Mouse (Mus musculus) liver, adult 2 months (tissue): ENCODE data around the gene Kcnk10. TPM values are rescaled to one million over a fixed set of nuclear protein-coding genes. Genes with fewer than 3 reads are reported as not detected.

Experiments
- DNase-seq: peaks from one replicate; pipeline ENCODE4 v3.0.0-alpha.2; 2011; ENCODE audit warnings: low read depth, low spot score; ENCODE audit errors: extremely low read depth
- H3K27ac ChIP-seq: fragments of 200-500 bp; replicated peaks from 2 replicates; pipeline ENCODE4 v1.5.1; 2012; ENCODE audit warnings: low read depth, mild to moderate bottlenecking, control low read depth, inconsistent platforms, low read length; ENCODE audit not compliant: insufficient read depth
- H3K27me3 ChIP-seq: fragments of 200-500 bp; 2 replicates; pipeline ENCODE4 v1.6.1; 2012; ENCODE audit warnings: mild to moderate bottlenecking, moderate library complexity, low read length, inconsistent platforms; ENCODE audit not compliant: control insufficient read depth, insufficient read depth
- H3K36me3 ChIP-seq: fragments of 200-500 bp; 2 replicates; pipeline ENCODE4 v1.6.1; 2012; ENCODE audit warnings: low read length, inconsistent platforms; ENCODE audit not compliant: control insufficient read depth, insufficient read depth
- H3K4me1 ChIP-seq: fragments of 200-500 bp; 2 replicates; pipeline ENCODE4 v1.6.1; 2011; ENCODE audit warnings: low read length; ENCODE audit not compliant: control insufficient read depth, insufficient read depth
- H3K4me3 ChIP-seq: fragments of 200-500 bp; 2 replicates; pipeline ENCODE4 v1.5.1; 2011; ENCODE audit warnings: low read depth, mild to moderate bottlenecking, control low read depth, low read length, moderate library complexity; ENCODE audit not compliant: insufficient read depth
- H3K79me2 ChIP-seq: fragments of 200-500 bp; 2 replicates; pipeline ENCODE4 v1.6.1; 2012; ENCODE audit warnings: inconsistent platforms, mild to moderate bottlenecking, low read length, moderate library complexity; ENCODE audit not compliant: control insufficient read depth, insufficient read depth
- H3K9ac ChIP-seq: fragments of 200-500 bp; 2 replicates; pipeline ENCODE4 v1.6.1; 2012; ENCODE audit warnings: low read depth, mild to moderate bottlenecking, control low read depth, inconsistent platforms, low read length
- CTCF ChIP-seq: fragments of 200-500 bp; IDR thresholded peaks from 2 replicates; pipeline ENCODE4 v1.5.1; 2011; ENCODE audit warnings: low read depth, low read length, control low read depth
- POLR2A ChIP-seq: fragments of 200-500 bp; IDR thresholded peaks from 2 replicates; pipeline ENCODE4 v1.6.1; 2011; ENCODE audit warnings: low read length, control low read depth; ENCODE audit not compliant: insufficient read depth; ENCODE audit errors: extremely low read depth
- WGBS: fragments of 180-500 bp; shearing (Covaris S2); methylation state at CpG from one replicate; pipeline ENCODE4 v1.1.7; 2018; 5-methylcytosine and 5-hydroxymethylcytosine counted together
- polyA plus RNA-seq: library from polyadenylated mRNA; depleted of rRNA; stranded (reverse); fragments of >200 nt; gene quantifications from 2 replicates; pipeline ENCODE4 v1.2.3, GENCODE M21; 2012
- total RNA-seq: library from RNA; depleted of rRNA; stranded (reverse); fragments of >200 nt; gene quantifications from 2 replicates; pipeline ENCODE4 v1.2.3, GENCODE M21; 2014

Gene Kcnk10
- total and polyA plus RNA-seq, 2 experiments = 0.49 to 1.1 TPM

DNA sequence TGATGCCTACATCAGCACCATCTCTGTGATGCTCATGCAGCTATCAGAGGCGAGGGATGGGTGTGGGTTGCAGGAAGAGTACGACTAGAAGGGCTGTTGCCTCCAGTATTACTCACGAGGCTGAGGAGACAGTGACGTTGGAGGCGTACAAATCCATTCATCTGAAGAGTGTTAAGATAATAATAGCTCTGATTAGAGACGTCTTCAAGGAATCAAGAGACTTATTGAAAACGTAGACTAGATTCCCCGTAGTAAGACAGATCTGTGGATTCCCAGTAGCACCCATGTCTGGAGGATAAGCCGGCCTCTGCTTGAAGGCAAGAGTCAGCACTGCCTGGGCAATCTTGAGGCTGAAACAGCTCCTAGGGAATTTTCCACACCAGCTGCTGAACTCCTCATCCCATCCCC lies 42.6 kb downstream of the Kcnk10 start:
- WGBS = 85% methylated on average over 9 of the region's 9 CpGs

DNA sequence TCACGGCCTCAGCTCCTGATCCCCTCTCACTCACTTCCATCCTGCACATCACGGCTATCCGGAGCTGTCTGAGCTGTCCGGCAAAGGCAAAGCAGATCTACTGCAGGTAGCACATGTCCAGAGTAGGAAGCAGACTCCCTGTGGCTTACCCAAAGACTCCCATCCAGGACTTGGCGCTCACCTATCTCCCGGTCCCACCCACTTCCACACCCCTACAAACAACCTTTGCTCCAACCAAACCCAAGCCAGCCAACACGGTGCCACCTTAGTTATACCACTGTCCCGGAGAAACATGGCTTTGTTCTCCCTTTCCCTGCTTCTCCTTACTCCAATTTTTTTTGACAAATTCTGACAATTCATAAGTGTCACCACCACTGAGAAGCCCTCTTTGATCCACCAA lies 49.5 kb downstream of the Kcnk10 start:
- DNase-seq = peak; percentile 77
- Histone ChIP-seq H3K36me3 (no peaks in the 10 kb centered on the region), H3K27me3 (no peaks in the 10 kb centered on the region), H3K27ac (no peak overlapping the region), H3K9ac (no peak overlapping the region), H3K4me1 (peaks cover 6% of the 10 kb centered on the region; the same call in 1 of the 2 replicates), H3K79me2 (no peaks in the 10 kb centered on the region), H3K4me3 (no peak overlapping the region)
- TF ChIP-seq POLR2A = no peak
- no peak for TF ChIP-seq CTCF
- WGBS = 57% methylated on average over 8 of the region's 8 CpGs

More for the DNA sequence above, 42.6 kb downstream of the Kcnk10 start:
- Histone ChIP-seq H3K27ac (no peak overlapping the region), H3K4me1 (no peaks in the 10 kb centered on the region), H3K9ac (no peak overlapping the region), H3K79me2 (no peaks in the 10 kb centered on the region), H3K36me3 (no peaks in the 10 kb centered on the region), H3K27me3 (no peaks in the 10 kb centered on the region), H3K4me3 (no peak overlapping the region)
- DNase-seq = no peak
- TF ChIP-seq POLR2A = no peak
- no peak for TF ChIP-seq CTCF

DNA sequence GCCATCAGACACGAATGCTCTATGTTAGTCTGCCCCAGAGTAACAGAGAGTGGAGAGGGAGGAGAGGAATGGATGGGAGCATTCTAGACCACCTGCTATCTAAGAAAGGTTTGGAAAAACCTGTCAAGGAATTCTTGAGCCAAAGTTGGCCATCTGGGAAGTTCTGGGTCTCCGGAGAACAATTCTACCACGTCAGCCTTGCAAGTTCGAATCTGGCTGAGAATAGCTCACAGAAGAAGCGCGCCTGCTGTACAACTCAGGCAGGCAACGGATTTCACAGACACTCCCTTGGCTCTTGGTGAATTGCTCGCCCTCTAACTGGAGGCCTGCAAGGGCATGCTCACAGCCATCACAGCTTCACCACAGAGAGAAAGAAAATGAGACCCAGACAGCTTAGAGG lies 52.7 kb downstream of the Kcnk10 start:
- Histone ChIP-seq H3K9ac (no peak overlapping the region), H3K4me1 (peaks cover 14% of the 10 kb centered on the region), H3K27ac (no peak overlapping the region; the same call in 1 of the 2 replicates), H3K27me3 (no peaks in the 10 kb centered on the region), H3K36me3 (no peaks in the 10 kb centered on the region), H3K79me2 (no peaks in the 10 kb centered on the region), H3K4me3 (no peak overlapping the region)
- DNase-seq = no peak
- no peak for TF ChIP-seq CTCF
- no peak for TF ChIP-seq POLR2A
- 82% methylated on average over 8 of the region's 8 CpGs for WGBS

DNA sequence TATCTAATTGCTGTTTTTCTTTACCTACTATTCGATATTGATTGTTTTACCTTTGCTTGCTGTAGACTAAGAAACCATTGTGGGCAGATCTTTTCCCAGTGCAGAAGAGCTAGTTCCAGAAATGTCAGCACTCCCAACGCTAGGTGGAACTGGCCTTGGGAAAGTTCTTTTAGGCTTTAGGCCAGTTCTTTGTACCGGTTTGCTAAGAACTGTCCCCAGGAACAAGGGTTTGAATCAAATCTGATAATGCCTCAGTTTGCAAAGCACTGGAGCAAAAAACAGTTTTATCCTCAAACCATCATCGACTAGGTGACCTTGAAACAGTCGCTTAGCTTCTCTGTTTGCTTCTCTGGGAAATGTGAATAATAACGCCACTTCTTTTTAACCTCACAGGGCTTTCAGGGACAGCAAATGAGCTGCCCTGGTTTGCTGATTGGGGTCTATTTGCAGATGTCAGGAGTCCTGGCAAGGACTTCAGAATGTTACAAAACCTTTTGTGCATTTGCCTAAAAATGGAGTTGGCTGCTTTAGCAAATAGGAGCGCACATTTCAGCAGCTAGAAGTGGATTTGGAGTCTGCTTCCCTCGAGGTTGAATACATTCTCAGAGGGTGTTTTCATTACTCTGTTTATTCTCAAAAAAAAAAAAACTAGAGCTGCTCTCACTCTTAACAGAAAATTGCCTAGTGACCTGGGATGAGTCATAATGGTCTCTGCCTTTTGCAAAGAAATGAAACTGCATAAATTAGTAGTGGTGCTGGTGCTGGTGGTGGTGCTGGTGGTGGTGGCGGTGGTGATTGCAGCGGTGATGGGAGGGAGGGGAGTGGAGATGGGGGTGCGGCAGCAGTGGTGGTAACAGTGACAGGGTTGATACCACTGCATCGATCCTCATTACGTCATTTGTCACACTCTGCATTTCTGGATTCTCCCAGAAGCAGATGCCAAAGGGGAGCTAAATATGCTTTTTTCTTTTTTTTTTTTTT lies 53.5 kb downstream of the Kcnk10 start:
- H3K79me2 ChIP-seq = no peaks in the 10 kb centered on the region
- H3K4me1 ChIP-seq = peaks cover 14% of the 10 kb centered on the region
- H3K27ac ChIP-seq = peak overlapping the region; percentile 85
- H3K4me3 ChIP-seq = peak overlapping the region; percentile 43; the same call in 1 of the 2 replicates
- WGBS = 36% methylated on average over 13 of the region's 13 CpGs
- peak; percentile 92 for DNase-seq
- no peaks in the 10 kb centered on the region for H3K27me3 ChIP-seq
- H3K36me3 ChIP-seq = no peaks in the 10 kb centered on the region
- H3K9ac ChIP-seq = peak overlapping the region; percentile 61
- TF ChIP-seq CTCF = no peak
- TF ChIP-seq POLR2A = no peak

DNA sequence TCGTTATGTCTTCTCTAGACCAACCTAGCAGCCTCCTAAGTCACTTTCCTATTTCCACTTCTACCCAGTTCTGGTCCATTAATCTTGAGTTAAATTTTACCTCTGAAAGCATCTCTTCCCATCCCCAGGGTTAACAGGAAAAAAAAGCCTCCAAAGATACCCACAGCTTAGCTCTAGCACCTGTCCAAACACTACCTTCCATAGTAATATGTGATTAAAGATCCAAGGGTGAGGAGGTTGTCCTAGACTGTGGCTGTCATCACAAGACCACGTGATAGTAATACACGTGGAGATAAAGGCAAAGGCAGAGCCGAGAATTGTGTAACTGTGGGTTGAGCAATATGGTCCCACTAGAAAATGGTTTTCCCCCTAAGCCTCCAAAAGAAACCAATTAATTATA lies 56.8 kb downstream of the Kcnk10 start:
- 37% methylated on average over 4 of the region's 4 CpGs for WGBS
- peaks cover 12% of the 10 kb centered on the region for H3K4me1 ChIP-seq
- peak; percentile 88 for DNase-seq
- no peak for TF ChIP-seq POLR2A
- TF ChIP-seq CTCF = no peak
- H3K79me2 ChIP-seq = no peaks in the 10 kb centered on the region
- H3K27ac ChIP-seq = no peak overlapping the region
- H3K4me3 ChIP-seq = no peak overlapping the region
- H3K36me3 ChIP-seq = no peaks in the 10 kb centered on the region
- H3K27me3 ChIP-seq = no peaks in the 10 kb centered on the region
- no peak overlapping the region for H3K9ac ChIP-seq

DNA sequence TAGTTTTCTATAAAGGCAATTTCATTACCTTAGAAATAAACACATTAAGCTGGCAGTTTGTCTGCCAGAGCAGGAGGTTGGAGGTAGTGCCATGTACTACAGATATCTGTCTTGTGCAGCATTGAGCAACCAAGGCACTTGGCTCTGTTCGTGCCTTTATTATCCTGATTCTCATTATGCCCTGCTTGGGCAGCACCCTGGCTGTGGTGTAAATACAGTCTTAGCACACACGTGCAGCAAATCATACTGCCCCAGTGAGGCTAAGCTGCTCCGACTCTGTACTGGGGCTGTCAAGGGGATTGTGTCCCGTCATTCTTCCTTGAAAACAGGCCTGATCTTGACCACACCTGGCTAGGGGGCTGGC lies 57.6 kb downstream of the Kcnk10 start:
- 74% methylated on average over 4 of the region's 4 CpGs for WGBS
- TF ChIP-seq POLR2A (no peak), CTCF (no peak)
- DNase-seq = peak; percentile 57

More for the DNA sequence above, 57.6 kb downstream of the Kcnk10 start:
- H3K36me3 ChIP-seq = no peaks in the 10 kb centered on the region
- H3K27ac ChIP-seq = no peak overlapping the region
- H3K4me1 ChIP-seq = peaks cover 12% of the 10 kb centered on the region
- no peak overlapping the region for H3K9ac ChIP-seq
- H3K4me3 ChIP-seq = no peak overlapping the region
- H3K27me3 ChIP-seq = no peaks in the 10 kb centered on the region
- no peaks in the 10 kb centered on the region for H3K79me2 ChIP-seq
